Mouse (Mus musculus) intestine, embryonic 14.5 days (tissue): ENCODE data around the gene Cenpw. TPM values are rescaled to one million over a fixed set of nuclear protein-coding genes. Genes with fewer than 3 reads are reported as not detected.

Experiments
- ATAC-seq: fragments of 200-750 bp; cut with Nextera tagmentation; replicated peaks from 2 replicates; pipeline ENCODE4 v1.8.0; 2017; ENCODE audit warnings: low read depth, moderate number of reproducible peaks, moderate TSS enrichment, moderate library complexity; ENCODE audit not compliant: low FRiP score, low TSS enrichment
- DNase-seq: peaks from one replicate; pipeline ENCODE4 v3.0.0-alpha.2; 2018; ENCODE audit warnings: low spot score
- H3K27ac ChIP-seq: fragments of 300-500 bp; sonication (generic); 2 replicates; pipeline ENCODE4 v1.5.1; 2014; ENCODE audit warnings: low read depth, mild to moderate bottlenecking, control low read depth
- H3K27me3 ChIP-seq: fragments of 300-500 bp; sonication (generic); replicated peaks from 2 replicates; pipeline ENCODE4 v1.6.1; 2014; ENCODE audit warnings: low read length, control low read depth; ENCODE audit not compliant: control insufficient read depth, insufficient read depth
- H3K36me3 ChIP-seq: fragments of 300-500 bp; sonication (generic); 2 replicates; pipeline ENCODE4 v1.6.1; 2014; ENCODE audit warnings: low read length, control low read depth; ENCODE audit not compliant: control insufficient read depth, insufficient read depth
- H3K4me1 ChIP-seq: fragments of 300-500 bp; sonication (generic); replicated peaks from 2 replicates; pipeline ENCODE4 v1.6.1; 2014; ENCODE audit warnings: low read length, control low read depth, mixed read lengths; ENCODE audit not compliant: control insufficient read depth, insufficient read depth
- H3K4me2 ChIP-seq: fragments of 300-500 bp; sonication (generic); 2 replicates; pipeline ENCODE4 v1.6.1; 2014; ENCODE audit warnings: low read length
- H3K4me3 ChIP-seq: fragments of 300-500 bp; sonication (generic); 2 replicates; pipeline ENCODE4 v1.5.1; 2014; ENCODE audit warnings: low read depth, low read length, control low read depth, mixed read lengths
- H3K9ac ChIP-seq: fragments of 300-500 bp; sonication (generic); 2 replicates; pipeline ENCODE4 v1.6.1; 2014; ENCODE audit warnings: mild to moderate bottlenecking, low read length
- H3K9me3 ChIP-seq: fragments of 300-500 bp; sonication (generic); 2 replicates; pipeline ENCODE4 v1.6.1; 2016; ENCODE audit warnings: low read length, control low read depth; ENCODE audit not compliant: control insufficient read depth
- WGBS: fragments of 180-500 bp; shearing (Covaris S2); extraction: QIAGEN DNeasy Blood & Tissue Kit; methylation state at CpG from one replicate; pipeline ENCODE4 v1.1.7; 2014; 5-methylcytosine and 5-hydroxymethylcytosine counted together
- polyA plus RNA-seq: library from polyadenylated mRNA; unstranded; fragments of >200 nt; fragmentation: Nextera tagmentation; extraction: Ambion mirVana; gene quantifications from 2 replicates; pipeline ENCODE4 v1.2.1, GENCODE M21; 2014

Cenpw gene
- 50.9 and 55.0 TPM in 2 replicates for polyA plus RNA-seq

DNA sequence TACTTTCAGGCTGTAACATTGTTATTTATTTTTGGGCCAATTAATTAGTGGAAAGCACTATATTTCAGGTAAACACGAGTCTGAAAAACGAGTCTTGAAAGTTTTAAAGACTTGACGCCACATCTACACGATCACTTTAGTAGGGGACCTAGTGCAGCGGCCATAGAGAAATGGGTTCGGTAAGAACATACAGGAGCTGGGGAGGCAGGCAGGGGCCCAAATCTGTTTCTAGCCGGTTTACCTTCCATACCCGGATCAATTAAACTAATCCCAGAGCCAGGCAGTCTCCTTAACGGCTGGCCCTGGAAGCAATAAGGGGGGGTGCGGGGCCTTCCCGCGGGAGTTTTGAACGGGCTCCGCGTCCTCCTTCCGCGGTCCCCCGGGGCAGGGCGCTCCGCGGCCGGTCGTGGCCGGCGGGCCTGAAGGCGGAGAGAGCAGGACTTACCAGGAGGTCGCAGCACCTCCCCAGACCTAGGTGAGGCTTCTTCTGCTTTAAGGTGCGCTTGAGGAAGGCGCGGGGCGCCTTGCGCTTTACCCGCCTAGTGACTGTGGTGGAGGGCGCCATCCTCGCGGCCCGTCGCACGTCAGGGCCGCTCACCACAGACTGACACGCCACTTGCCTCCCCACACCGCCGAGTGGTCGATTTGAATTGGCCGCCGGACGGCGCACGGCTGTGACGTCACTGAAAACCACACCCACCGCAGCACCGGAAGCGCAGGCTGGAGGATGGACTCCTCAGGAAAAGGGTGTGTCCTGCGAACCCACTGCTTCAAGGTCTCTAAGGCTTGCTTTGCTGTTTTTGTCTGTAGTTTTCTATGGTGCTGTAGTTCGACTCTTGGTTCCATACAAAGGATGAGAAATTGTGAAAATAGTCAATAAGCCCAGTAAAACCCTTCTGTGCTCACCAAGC is at the start of gene Cenpw:
Gene Cenpw (minus strand): TSS at position 645 of the 911 bp plus-strand sequence.
- Histone ChIP-seq H3K27me3 (no peaks in the 10 kb centered on the region), H3K9me3 (no peaks in the 10 kb centered on the region), H3K4me2 (peak within 1 kb of the TSS; percentile 59), H3K36me3 (no peaks in the 10 kb centered on the region), H3K9ac (peak within 1 kb of the TSS; percentile 81), H3K4me3 (peak within 1 kb of the TSS; percentile 80), H3K4me1 (0 out of 2 replicates have a peak, but pooled peaks cover 3% of the 10 kb centered on the region), H3K27ac (peak within 1 kb of the TSS; percentile 64)
- ATAC-seq (peak; percentile 100), DNase-seq (peak; percentile 97)
- 1% methylated on average over 55 of the region's 55 CpGs for WGBS

- Histone ChIP-seq H3K4me2 (no peak overlapping the region), H3K27ac (no peak overlapping the region), H3K4me3 (no peak overlapping the region), H3K9ac (no peak overlapping the region), H3K9me3 (no peaks in the 10 kb centered on the region), H3K4me1 (no peaks in the 10 kb centered on the region), H3K36me3 (no peaks in the 10 kb centered on the region), H3K27me3 (no peaks in the 10 kb centered on the region)
- WGBS, result 58% methylated on average over 3 of the region's 3 CpGs
- DNase-seq (no peak), ATAC-seq (no peak)
Measured at GRCm38 (mm10) chr10:30249654-30250053, 49.3 kb upstream of the Cenpw start.

- no peaks in the 10 kb centered on the region for H3K27me3 ChIP-seq
- 63% methylated on average over 5 of the region's 5 CpGs for WGBS
- H3K9me3 ChIP-seq, result no peaks in the 10 kb centered on the region
- no peaks in the 10 kb centered on the region for H3K36me3 ChIP-seq
- H3K9ac ChIP-seq, result peak overlapping the region; percentile 81
- H3K4me3 ChIP-seq, result peak overlapping the region; percentile 80
- peak overlapping the region; percentile 59 for H3K4me2 ChIP-seq
- no peak for ATAC-seq
- H3K4me1 ChIP-seq, result 0 out of 2 replicates have a peak, but pooled peaks cover 3% of the 10 kb centered on the region
- peak; percentile 54 for DNase-seq
- H3K27ac ChIP-seq, result no peak overlapping the region
Measured at GRCm38 (mm10) chr10:30199501-30199900, 859 bp downstream of the Cenpw start.

DNA sequence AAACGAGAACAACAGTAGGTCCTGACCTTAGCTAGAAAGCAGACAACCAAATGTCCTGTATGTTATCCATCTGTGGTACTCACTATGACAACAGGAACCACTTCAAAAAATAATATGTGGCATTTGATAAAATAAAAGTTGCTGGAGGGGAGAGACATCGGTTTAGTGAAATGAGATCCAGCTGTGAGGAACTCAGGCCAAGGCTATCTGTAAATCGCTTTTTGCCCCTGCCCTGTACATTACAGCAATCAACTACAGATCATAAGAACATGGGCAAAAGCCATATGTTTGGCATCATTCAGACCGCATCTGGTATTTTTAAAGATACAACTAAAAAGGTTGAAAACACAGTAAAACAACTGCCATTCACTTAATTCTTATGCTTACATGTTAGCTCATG is 32.7 kb downstream of the Cenpw start:
- Histone ChIP-seq H3K9ac (no peak overlapping the region), H3K4me2 (no peak overlapping the region), H3K4me3 (no peak overlapping the region), H3K27ac (no peak overlapping the region), H3K9me3 (no peaks in the 10 kb centered on the region), H3K27me3 (no peaks in the 10 kb centered on the region), H3K4me1 (no peaks in the 10 kb centered on the region), H3K36me3 (no peaks in the 10 kb centered on the region)
- 74% methylated on average over 4 of the region's 4 CpGs for WGBS
- DNase-seq, result no peak
- ATAC-seq, result no peak
